Mouse (Mus musculus): ENCODE results near the gene Pik3r5. TPM values are rescaled to one million over a fixed set of nuclear protein-coding genes. Genes with fewer than 3 reads are reported as not detected.
A peak's percentile ranks its signal among the peaks of the same experiment; 100 is the strongest.

Gene Pik3r5
- total RNA-seq, 2 experiments from 2014 or later = 2.1 to 4.2 TPM

DNA sequence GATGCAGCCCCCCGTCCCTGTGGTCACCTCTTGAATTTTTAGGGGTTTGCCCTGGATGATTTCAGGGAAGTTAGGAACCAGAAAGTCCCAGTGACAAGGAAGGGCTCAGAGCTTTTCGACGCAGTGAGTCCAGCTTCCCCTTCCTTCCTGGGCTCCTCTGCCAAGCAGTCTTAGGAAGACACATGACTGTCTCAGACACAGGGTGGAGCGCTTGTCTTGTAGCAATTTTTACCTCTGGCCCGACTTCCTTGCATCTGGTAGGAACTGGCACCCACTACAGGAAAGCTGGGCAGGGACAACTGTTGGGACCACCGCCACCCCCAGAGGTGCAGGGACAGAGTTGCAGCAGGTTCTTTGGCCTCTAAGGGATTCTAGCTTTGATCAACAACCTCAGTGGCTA is 42.7 kb downstream of the Pik3r5 start:
- intact Hi-C loops (cut with DNase I) = loop anchor here (5.0 kb wide), 1 partner anchor 42 kb away; the partner anchor contains the start of gene Pik3r5
- peak in 1 of 2 experiments; percentile 37 for DNase-seq (ENCODE audit: low spot score in 2 of 2)

DNA sequence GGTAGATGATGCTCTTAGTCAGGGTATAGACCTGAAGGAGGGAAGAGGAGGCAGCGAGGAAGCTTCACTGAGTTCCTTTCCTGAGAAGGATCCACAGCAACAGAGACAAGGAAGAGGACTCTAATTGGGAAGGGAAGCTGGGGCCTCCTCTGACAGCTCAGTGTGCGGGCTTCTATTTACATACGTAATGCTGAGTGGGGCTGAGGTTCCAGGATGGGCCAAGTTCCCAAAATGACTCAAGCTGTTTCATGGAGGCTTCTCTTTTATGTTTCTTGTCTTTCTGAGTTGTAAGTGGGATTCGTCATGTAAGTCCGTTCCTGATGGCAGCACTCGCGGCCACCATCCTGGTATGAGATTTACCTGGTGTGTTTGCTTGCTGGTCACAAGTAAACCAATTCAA is 43.8 kb downstream of the Pik3r5 start:
- peak in 1 of 2 experiments; percentile 61 for DNase-seq (ENCODE audit: low spot score in 2 of 2)
- intact Hi-C loops (cut with DNase I) = no loop called here

DNA sequence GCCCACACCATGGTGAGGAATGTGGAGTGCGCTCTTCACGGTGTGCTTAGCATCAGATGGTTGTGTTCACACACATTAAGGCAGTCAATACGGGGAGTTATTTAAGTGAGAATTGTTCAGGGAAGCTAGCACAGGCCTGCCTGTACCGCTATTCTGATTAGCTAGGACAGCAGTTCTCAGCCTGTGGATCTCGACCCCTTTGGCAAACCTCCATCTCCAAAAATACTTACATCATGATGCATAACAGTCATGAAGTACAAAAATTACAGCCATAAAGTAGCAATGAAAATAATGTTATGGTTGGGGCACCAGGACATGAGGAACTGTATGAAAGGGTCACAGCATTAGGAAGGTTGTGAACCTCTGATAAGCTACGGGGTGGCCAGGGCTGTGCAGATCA is 45.7 kb downstream of the Pik3r5 start:
- DNase-seq (ENCODE audit: low spot score in 2 of 2) = no peak
- intact Hi-C loops (cut with DNase I) = no loop called here

DNA sequence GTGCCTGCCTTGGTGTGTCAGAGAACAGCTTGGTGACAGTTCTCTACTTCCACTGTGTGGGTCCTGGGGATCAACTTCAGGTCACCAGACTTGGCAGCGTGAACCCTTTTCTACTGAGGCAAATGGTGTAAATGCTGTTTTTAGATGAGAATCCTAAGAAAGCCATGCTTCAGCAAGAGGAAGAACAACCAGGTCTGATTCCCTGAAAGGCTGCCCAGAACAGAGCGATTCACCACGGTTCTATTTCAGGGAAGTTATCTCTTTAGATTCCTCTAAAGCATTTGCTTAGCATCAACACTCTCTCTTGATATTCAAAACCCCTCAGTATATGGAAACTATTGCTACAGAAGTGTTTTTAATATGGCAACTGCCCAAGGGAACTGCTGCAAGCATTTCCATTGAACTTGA is 46.7 kb downstream of the Pik3r5 start:
- peak; percentile 43 to 78 for DNase-seq (ENCODE audit: low spot score in 2 of 2)
- intact Hi-C loops (cut with DNase I) = no loop called here

DNA sequence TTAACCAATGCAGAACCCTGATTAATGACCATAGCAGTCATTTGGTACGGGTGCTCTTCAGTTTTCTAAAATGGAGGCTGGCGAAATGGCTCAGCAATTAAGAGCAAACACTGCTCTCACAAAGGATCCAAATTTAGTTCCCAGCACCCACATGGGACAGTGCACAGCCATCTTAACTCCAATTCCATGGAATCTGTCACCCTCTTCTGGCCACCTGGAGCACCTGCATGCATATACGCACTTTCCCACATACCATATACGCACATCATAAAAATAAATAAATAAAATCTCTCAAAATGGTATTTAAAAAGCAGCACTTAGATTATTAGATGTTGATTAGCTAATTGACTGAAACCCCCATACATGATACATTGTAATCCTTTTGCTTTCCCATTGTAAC is 48.7 kb downstream of the Pik3r5 start:
- no peak for DNase-seq (ENCODE audit: low spot score in 2 of 2)

DNA sequence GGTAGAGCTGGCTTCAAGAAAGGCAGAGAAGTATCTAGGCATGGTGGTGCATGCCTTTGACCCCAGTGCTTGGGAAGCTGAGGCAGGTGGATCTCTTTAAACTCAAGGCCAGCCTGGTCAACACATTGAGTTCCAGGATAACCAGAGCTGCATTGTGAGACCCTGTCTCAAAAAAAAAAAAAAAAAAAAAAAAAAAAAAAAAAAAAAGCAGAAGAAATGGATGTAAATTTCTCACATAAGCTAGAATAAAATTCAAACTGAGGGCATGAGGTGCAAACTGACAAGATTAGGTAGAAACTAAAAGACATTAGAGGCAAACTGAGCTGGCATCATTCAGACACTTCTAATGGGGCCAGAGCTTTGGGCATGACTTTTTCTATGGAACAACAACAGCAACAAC is 50.1 kb downstream of the Pik3r5 start:
- intact Hi-C loops (cut with DNase I) = loop anchor here (10.0 kb wide), 2 partner anchors 323 to 393 kb away; partner anchors contain the start of gene Ndel1
- DNase-seq (ENCODE audit: low spot score in 2 of 2) = no peak

More for the DNA sequence above, 48.7 kb downstream of the Pik3r5 start:
- intact Hi-C loops (cut with DNase I) = loop anchor here (10.0 kb wide), 2 partner anchors 324 to 394 kb away; partner anchors contain the start of gene Ndel1

DNA sequence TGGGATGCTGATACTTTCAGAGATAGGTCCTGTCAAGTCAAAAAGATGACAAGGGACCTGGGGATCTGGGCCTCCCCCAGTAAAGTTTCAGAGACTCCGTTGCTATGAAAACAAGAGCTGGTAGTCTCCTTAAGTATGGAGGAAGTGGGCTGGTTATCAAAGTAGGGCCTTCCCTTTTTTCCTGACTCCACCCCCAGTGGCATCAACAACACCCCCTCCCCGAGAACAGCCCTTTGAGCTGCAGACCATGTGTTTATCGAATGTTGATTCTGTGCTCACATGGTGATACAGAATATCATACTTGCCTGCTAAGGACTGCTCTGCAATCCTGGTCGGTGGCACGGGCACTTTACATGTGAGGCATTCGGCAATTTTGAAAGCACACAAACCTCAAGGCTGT is 51.3 kb downstream of the Pik3r5 start:
- no peak for DNase-seq (ENCODE audit: low spot score in 2 of 2)
- intact Hi-C loops (cut with DNase I) = loop anchor here (10.0 kb wide), 2 partner anchors 322 to 392 kb away; partner anchors contain the start of gene Ndel1

DNA sequence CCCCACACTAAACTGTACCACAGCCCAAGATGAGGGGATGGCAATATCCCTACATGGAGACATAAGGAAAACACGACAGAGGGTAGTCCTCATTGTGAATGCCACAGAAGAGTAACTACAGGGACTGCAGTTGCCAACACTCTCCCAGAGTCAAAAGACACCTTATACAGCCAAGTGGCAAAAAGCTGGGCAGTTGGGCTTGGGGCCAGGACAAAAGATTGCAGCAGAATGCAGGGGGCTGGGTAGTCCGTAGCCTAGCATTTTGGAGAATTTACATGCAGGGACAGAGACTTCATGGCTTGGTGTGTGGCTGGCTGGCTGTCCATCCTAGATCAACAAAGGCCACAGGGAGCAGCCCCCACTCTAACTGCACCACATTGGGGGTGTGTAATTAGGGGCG is 52.5 kb downstream of the Pik3r5 start:
- no peak for DNase-seq (ENCODE audit: low spot score in 2 of 2)
- intact Hi-C loops (cut with DNase I) = loop anchor here (2.0 to 10.0 kb wide), 3 partner anchors 68 to 390 kb away; partner anchors contain the start of gene Ndel1

DNA sequence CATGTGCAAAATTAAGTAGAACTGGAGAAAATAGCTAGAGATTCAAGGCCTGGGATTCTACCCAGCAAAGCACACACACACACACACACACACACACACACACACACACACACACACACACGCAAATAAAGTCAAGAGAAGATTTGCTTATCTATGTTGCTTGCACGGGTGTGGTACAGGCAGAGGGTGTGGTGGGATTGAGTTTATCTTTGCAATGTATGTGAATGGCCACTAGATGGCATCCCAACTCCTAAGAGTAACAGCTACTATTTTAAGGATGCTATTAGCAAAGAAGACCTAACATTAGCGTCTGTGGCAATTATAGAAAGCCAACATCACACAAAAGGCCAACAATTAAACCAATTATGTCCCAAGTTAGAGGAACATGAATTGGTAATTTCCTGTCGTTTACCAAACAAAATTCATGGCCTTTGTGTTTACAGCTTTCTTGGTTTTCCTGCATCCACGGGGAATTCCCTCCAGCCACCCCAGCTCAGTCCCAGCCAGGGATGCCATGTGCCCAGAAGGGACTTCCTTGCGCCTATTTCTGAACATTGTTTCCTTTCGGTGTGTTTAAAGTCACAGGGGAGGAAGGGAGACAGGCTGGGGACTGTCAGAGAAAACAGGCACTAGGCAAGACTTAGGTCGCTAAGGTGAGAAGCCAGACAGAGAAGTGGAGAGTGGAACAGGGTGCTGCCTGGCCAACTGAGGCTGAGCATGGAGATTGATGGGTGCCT is 53.5 kb downstream of the Pik3r5 start:
- peak; percentile 54 to 72 for DNase-seq (ENCODE audit: low spot score in 2 of 2)
- intact Hi-C loops (cut with DNase I) = loop anchor here (2.0 to 10.0 kb wide), 3 partner anchors 67 to 389 kb away; partner anchors contain the start of gene Ndel1

DNA sequence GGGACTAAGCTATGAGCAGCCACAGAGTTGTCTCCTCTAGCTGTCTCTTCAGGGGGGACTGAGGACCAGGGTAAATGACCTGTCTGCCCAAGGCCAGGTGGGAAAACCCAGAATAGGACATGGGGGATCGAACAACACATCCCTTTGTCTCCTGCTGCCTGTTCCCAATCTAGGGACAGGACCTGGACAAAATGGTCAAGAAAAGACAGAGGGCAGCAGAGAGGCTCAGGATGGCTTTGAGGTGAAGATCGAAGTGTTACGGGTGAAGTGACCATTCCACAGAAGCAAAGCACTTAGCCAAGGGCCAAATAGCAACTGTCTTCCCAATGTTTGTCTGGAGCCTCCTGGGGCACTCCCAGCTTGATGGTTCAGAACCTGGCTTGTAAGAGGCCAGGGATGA is 54.2 kb downstream of the Pik3r5 start:
- no peak for DNase-seq (ENCODE audit: low spot score in 2 of 2)
- intact Hi-C loops (cut with DNase I) = loop anchor here (10.0 kb wide), 2 partner anchors 319 to 389 kb away; partner anchors contain the start of gene Ndel1

DNA sequence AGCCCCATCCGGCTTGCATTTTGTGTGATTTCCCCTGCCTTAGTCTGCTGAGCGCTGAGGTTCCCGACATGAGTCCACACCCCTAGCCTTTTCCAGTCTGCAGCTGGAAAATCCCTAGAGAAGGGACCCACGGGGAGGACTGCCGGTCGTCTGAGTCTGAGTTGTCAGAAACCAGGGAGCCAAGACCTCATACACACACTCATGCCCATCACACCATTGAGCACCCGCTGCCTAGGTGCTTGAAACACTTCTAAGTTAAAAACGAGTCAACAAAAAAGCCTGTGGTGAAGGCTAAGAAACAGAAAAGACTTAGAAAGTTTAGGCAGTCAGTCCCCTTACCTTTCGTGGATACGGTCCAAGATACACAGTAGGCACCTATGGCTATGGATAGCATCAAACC is 55.8 kb downstream of the Pik3r5 start:
- intact Hi-C loops (cut with DNase I) = loop anchor here (10.0 kb wide), 2 partner anchors 317 to 387 kb away; partner anchors contain the start of gene Ndel1
- no peak for DNase-seq (ENCODE audit: low spot score in 2 of 2)

DNA sequence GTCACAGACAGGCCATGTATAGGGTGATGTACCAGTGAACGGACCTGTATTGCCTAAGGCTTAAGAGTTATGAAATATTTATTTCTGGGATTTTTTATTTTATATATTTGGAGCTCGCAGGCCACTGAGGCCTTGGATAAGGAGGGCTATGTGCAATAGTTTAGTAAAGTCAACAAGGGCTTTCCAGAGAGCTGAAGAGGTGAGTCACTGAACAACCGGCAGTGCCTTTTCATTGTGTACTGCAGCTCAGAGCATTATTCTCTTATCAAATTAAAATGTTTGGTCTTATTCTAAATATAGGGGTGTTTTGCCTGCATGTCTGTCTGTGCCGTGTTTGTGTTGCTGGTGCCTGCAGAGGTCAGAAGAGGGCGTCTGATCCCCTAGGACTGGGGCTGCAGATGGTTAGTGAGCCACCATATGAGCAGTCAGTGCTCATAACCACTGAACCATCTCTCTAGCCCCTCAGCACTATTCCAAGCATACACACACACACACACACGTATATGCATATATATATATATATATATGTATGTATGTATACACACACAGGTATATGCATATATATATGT is 56.4 kb downstream of the Pik3r5 start:
- intact Hi-C loops (cut with DNase I) = loop anchor here (10.0 kb wide), 2 partner anchors 316 to 386 kb away; partner anchors contain the start of gene Ndel1
- no peak for DNase-seq (ENCODE audit: low spot score in 2 of 2)

DNA sequence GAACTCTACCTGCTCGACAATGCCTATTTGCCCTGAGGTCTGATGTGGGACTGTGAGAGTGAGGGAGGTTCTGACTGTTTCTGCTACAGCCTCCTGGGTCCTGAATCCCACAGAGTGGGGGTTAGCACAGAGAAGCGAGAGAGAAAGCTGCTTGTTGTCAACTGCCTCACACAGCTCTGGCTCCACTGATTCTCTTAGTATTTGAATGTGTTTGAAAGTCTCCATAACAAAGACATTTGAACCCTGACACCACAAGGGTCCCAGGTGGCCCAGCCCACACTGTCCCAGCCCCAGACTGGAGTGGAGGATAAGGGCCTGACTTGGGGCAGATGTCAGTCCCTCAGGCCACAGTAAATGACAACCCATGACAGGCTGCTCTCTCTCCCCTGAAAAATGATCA is 57.3 kb downstream of the Pik3r5 start:
- intact Hi-C loops (cut with DNase I) = loop anchor here (10.0 kb wide), 2 partner anchors 316 to 386 kb away; partner anchors contain the start of gene Ndel1
- DNase-seq (ENCODE audit: low spot score in 2 of 2) = no peak

DNA sequence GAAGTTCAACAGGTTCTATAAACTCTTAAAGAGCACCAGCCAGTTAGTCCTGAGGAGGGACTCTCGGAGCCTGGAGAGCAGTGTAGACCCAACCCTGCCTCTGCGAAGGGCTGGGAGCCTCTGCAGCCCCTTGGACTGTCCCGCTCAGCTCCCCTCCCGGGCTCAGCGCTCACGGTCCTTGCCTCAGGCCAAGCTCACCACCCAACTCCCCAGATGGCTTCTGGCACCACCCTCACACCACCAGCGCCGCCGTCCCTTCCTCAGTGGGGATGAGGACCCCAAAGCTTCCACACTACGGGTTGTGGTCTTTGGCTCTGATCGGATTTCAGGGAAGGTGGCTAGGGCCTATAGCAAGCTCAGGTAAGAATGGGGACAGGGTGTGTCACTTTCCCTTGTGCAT is 60.7 kb downstream of the Pik3r5 start:
- no peak for DNase-seq (ENCODE audit: low spot score in 2 of 2)
- intact Hi-C loops (cut with DNase I) = no loop called here

DNA sequence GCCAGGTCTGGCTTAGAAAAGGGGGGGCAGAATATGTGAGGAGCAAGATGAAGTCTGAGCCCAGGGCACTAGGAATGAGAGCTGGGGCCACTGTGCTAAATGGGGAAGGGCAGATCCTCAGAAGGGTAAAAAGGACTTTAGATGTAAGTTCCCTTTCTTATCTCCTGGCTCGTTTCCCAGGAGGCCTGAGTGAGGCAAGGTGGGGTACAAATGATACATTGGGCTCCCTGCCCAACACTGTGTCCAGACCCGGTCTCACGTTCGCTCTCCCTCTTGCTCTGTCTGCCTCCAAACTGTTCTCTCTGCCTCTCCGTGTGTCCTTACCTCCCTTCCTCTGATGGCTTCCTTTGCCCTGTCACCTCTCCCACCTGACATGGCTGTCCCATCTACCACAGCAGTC is 61.8 kb downstream of the Pik3r5 start:
- intact Hi-C loops (cut with DNase I) = no loop called here
- no peak for DNase-seq (ENCODE audit: low spot score in 2 of 2)

DNA sequence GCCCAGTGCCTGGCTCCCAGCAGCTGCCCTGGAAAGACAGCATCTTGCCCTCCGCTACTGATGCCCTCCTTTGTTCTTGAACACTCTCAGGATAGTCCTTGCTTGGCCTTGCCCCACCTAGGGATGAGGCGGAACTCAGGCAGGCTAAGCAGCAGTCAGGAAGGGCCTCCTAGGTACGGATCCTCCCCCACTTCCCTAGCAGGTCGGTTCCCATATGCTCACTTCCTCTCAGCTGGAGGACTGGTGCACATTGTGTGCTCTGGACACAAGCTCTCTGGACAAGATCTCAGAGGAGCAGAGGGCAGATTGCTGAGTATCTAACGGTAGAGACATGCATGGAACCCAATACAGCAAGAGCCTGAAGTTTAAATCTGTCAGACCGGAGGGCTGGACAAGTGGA is 65.2 kb downstream of the Pik3r5 start:
- intact Hi-C loops (cut with DNase I) = no loop called here
- no peak for DNase-seq (ENCODE audit: low spot score in 2 of 2)

DNA sequence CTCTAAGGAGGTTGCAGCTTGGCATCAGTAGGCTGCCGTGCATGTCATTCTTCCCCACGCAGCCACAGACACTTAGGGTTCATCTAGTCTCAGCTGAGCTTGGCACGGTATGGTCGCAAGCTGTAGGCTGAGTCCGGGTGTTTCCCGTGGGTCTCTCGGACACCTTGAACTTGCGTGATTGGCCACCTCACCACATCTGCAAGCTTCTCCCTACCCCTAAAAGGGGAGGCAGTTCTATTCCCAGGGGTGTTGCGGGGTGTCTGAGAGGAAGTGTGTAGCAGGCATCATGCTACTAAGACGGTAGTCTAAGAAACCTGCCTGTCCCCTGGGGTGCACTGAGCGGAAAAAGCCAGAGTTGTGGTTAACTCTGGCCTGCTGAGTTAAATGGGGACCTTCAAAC is 66.6 kb downstream of the Pik3r5 start:
- DNase-seq (ENCODE audit: low spot score in 2 of 2) = no peak
- intact Hi-C loops (cut with DNase I) = no loop called here

DNA sequence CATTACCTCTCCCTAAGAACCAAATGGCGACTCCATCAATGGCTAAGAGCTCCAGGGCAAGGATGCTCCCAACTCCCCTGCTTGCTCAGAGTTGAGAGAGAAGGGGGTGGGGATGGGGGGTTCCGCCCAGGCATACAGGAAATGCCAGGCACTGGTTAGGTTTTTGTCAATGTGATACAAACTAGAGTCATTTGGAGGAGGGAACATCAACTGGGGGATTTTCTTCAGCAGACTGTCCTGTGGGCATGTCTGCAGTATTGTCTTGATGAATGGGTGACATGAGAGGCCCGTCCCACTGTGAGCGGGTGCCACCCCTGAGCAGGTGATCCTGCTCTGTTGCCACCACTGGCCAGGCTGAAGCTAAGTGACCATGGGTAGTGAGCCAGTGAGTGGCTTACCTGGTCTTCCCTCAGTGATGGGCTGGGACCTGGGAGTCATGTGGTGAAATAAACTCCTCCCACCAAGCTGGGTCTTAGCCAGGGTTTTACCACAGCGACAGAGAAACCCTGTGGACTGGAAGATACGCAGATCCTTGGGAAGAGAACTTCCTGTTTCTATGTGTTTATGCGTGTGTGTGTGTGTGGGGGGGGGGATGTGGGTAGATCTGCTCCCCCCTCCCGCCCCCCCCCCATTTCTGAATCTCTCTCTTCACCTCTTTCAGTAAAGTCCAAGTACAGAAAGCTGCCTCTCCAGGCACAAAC is 67.2 kb downstream of the Pik3r5 start:
- intact Hi-C loops (cut with DNase I) = no loop called here

DNA sequence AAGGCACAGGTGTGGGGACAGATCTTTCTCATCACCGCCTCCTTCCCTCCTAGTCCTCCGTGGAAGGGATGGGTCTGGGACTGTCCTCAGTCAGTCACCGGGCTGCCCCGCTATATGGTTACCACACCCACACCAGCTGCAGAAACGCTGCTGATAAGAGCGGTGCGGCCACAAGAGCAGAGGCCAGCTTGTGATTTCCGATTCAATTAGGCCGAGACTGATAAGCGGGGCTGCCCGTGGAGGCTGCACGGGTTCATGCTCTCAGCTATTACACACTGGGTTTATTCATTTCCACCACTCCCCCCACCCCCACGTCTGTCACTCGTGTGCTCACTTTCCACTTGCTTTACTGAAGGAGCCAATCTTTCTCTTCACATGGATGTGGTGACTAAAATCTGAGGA is 69.0 kb downstream of the Pik3r5 start:
- intact Hi-C loops (cut with DNase I) = no loop called here
- no peak for DNase-seq (ENCODE audit: low spot score in 2 of 2)

More for the DNA sequence above, 67.2 kb downstream of the Pik3r5 start:
- no peak for DNase-seq (ENCODE audit: low spot score in 2 of 2)

DNA sequence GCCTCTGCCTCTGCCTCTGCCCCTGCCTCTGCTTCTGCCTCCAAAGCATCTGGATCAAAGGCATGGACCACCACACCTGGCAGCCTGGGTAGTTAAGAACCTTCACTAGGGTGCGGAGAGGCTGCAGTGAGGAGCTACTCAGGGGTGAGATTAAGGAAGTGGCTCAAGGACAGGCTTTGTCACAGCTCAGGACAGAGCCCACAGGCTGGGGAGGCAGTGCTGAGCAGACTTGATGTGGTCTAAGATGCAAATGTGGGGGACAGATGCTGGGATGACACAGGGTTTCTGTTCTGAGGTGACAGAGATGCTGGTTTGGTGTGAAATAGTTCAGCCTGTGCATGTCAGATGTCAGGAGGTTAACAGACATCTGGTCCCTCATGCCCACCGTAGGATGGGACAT is 70.5 kb downstream of the Pik3r5 start:
- intact Hi-C loops (cut with DNase I) = no loop called here
- no peak for DNase-seq (ENCODE audit: low spot score in 2 of 2)
